Mouse (Mus musculus): ENCODE data around the gene Gm42372. TPM values are rescaled to one million over a fixed set of nuclear protein-coding genes. Genes with fewer than 3 reads are reported as not detected.

Gm42372 gene
- polyA plus RNA-seq, 2 experiments = 0.01 to 0.03 TPM

DNA sequence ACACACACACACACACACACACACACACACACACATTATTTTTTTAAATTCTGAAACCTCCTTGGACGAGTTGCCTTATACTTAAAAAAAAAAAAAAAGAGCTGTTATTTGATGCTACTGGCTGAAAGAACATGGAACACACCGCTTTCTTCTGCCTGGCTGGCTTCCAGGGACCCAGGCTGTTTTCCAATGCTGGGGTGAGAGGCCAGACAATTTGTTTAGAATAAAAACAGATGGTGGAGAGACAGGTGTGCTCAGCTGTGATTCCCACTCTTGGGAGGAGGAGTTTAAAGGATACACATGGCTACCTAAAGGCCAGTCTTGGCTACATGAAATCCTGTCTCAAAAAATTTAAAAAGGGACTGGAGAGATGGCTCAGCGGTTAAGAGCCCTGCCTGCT, 5.5 kb downstream of the Gm42372 start:
- no peak for DNase-seq (ENCODE audit: low read depth in 3 of 3, low spot score in 3 of 3)
- peaks cover 0 to 15% of the 10 kb centered on the region in 2 experiments; a peak in 2 of 4 replicates for H3K4me1 ChIP-seq (replicated peaks; ENCODE audit: control insufficient read depth in 2 of 2, insufficient read depth in 2 of 2, low read length in 1 of 2)
- ATAC-seq (ENCODE audit: insufficient read depth) = no peak
- H3K9ac ChIP-seq (replicated peaks) = no peak overlapping the region
- H3K4me3 ChIP-seq (ENCODE audit: insufficient read depth in 1 of 2, low read depth in 2 of 2, low read length in 2 of 2) = no peak overlapping the region
- no peaks in the 10 kb centered on the region for H3K36me3 ChIP-seq (replicated peaks; ENCODE audit: control insufficient read depth, insufficient read depth, low read depth)
- H3K27me3 ChIP-seq (ENCODE audit: control insufficient read depth, insufficient read depth, low read length) = no peaks in the 10 kb centered on the region
- WGBS (ENCODE audit: insufficient replicate concordance) = 68% methylated on average over 3 of the region's 3 CpGs
- TF ChIP-seq EP300 (IDR thresholded peaks at IDR 0.05; ENCODE audit: low read depth) = no peak
- no peak for TF ChIP-seq CTCF (IDR thresholded peaks at IDR 0.05; ENCODE audit: low read depth)
- no peaks in the 10 kb centered on the region for H3K9me3 ChIP-seq (ENCODE audit: control insufficient read depth, low read length)
- H3K27ac ChIP-seq = no peak overlapping the region
- no peak overlapping the region for H3K4me2 ChIP-seq (ENCODE audit: low read depth)

DNA sequence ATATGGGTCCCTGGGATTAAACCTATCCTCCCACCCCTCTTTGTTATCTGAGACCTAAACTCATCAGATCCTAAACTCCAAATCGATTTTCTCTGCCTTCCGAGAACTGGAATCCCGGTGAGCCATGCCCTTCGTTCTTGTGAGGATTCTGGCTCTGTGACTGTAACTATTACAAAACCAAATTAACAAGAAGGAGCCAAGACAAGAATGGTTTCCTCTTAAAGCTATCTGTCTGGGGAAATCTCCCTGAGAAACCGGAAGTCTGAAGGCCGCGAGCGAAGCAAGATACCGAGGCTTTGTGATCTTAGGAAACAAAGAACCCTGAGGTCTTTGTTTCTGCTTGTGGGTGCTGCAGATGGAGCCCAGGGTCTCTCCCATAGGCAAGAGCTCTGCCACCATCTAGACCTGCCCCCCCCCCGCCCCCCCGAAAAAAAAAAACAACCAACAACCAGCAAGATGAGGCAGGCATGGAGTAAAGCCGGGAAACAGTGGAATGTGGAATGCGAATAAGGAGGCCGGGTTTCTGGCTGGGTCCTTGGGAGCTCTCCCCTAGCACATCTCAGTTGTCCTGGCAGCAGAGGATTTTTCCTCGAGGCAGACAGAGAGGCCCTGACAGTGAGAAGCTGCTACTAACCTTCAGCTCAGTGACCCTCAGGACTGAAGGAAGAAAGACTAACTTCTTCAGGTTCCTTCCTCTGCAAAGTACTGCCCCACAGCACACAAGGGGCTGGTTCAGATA, 7.3 kb downstream of the Gm42372 start:
- TF ChIP-seq CTCF (IDR thresholded peaks at IDR 0.05; ENCODE audit: low read depth) (no peak), EP300 (IDR thresholded peaks at IDR 0.05; ENCODE audit: low read depth) (no peak)
- Histone ChIP-seq H3K4me2 (ENCODE audit: low read depth) (peak overlapping the region; percentile 28; the same call in 1 of the 2 replicates), H3K9me3 (ENCODE audit: control insufficient read depth, low read length) (no peaks in the 10 kb centered on the region), H3K27ac (no peak overlapping the region), H3K27me3 (ENCODE audit: control insufficient read depth, insufficient read depth, low read length) (peaks cover 2% of the 10 kb centered on the region; the same call in 1 of the 2 replicates), H3K9ac (replicated peaks) (peak overlapping the region; percentile 6; the same call in 1 of the 2 replicates), H3K4me3 (ENCODE audit: insufficient read depth in 1 of 2, low read depth in 2 of 2, low read length in 2 of 2) (no peak overlapping the region), H3K4me1 (replicated peaks; ENCODE audit: control insufficient read depth in 2 of 2, insufficient read depth in 2 of 2, low read length in 1 of 2) (peaks cover 0 to 22% of the 10 kb centered on the region in 2 experiments; a peak in 2 of 4 replicates), H3K36me3 (replicated peaks; ENCODE audit: control insufficient read depth, insufficient read depth, low read depth) (no peaks in the 10 kb centered on the region)
- DNase-seq (ENCODE audit: low read depth in 3 of 3, low spot score in 3 of 3) = no peak
- WGBS (ENCODE audit: insufficient replicate concordance) = 18% methylated on average over 15 of the region's 15 CpGs
- ATAC-seq (ENCODE audit: insufficient read depth) = no peak

DNA sequence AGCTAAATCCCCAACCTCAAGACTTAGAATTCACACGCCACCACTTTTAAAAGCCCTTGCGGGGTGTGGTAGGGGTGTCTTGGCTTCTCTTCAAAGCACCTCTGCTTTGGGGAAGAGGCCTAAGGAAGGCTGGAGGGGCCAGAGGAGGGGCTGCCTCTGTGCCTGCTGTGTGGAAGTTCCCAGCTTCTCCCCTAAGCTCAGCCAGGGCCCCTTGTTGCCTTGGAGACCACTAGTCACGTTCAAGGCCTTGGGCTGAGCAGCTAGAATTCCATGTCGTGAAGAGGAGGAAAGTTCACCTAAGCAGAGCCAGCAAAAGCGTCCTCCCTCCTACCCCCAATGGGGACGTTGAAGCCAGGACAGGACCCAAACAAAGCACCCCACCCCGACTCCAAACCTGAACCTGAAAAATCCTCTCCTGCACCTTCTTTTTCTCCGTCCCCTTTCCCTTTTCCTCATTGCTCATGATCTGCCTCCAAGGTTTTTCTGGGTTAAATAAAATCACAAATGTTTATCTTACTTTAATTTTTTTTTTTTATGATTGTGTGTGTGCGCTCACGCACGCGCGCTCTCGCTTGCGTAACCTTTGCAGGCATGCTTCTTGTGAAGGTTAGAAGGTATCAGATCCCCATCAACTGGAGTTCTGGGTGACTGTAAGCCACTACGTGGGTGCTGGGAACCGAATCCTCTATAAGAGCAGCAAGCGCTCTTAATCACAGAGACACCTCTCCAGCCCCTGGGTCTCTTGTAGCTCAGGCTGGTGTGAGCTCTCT, 9.0 kb downstream of the Gm42372 start:
- Histone ChIP-seq H3K4me2 (ENCODE audit: low read depth) (no peak overlapping the region), H3K9ac (replicated peaks) (no peak overlapping the region), H3K27me3 (ENCODE audit: control insufficient read depth, insufficient read depth, low read length) (peaks cover 2% of the 10 kb centered on the region; the same call in 1 of the 2 replicates), H3K9me3 (ENCODE audit: control insufficient read depth, low read length) (no peaks in the 10 kb centered on the region), H3K36me3 (replicated peaks; ENCODE audit: control insufficient read depth, insufficient read depth, low read depth) (no peaks in the 10 kb centered on the region), H3K4me3 (ENCODE audit: insufficient read depth in 1 of 2, low read depth in 2 of 2, low read length in 2 of 2) (no peak overlapping the region), H3K27ac (no peak overlapping the region), H3K4me1 (replicated peaks; ENCODE audit: control insufficient read depth in 2 of 2, insufficient read depth in 2 of 2, low read length in 1 of 2) (peaks cover 0 to 22% of the 10 kb centered on the region in 2 experiments; a peak in 3 of 4 replicates)
- TF ChIP-seq CTCF (IDR thresholded peaks at IDR 0.05; ENCODE audit: low read depth) (no peak), EP300 (IDR thresholded peaks at IDR 0.05; ENCODE audit: low read depth) (no peak)
- no peak for ATAC-seq (ENCODE audit: insufficient read depth)
- 57% methylated on average over 18 of the region's 18 CpGs for WGBS (ENCODE audit: insufficient replicate concordance)
- DNase-seq (ENCODE audit: low read depth in 3 of 3, low spot score in 3 of 3) = no peak

DNA sequence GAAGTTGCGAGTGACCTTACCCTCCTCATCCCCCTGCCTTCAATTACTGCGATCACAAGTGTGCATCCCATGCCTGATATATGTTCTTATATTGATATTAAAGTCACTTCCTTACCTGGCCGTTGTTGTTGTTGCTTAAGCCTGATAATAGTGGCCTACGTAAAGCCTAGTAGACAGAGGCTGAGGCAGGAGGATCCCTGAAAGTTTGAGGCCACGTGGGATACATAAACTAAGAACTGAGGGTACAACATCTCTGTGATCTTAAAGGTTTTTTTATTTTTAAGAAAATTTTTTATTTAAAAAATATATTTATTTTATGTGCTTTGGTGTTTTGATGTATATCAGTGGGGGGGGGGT, 9.5 kb downstream of the Gm42372 start, which contains the start of gene Ccdc8:
Gene Ccdc8, plus strand, starts transcription at position 258 of the 357 bp plus-strand sequence.
- WGBS (ENCODE audit: insufficient replicate concordance) = 80% methylated on average over 5 of the region's 5 CpGs
- Histone ChIP-seq H3K4me2 (ENCODE audit: low read depth) (peak within 1 kb of the TSS; percentile 66), H3K9ac (replicated peaks) (no peak within 1 kb of the TSS; the same call in 1 of the 2 replicates), H3K4me1 (replicated peaks; ENCODE audit: control insufficient read depth in 2 of 2, insufficient read depth in 2 of 2, low read length in 1 of 2) (peaks cover 0 to 22% of the 10 kb centered on the region in 2 experiments; a peak in 3 of 4 replicates), H3K4me3 (ENCODE audit: insufficient read depth in 1 of 2, low read depth in 2 of 2, low read length in 2 of 2) (peak within 1 kb of the TSS; percentile 55 to 70; a peak in 2 of 4 replicates), H3K27me3 (ENCODE audit: control insufficient read depth, insufficient read depth, low read length) (peaks cover 2% of the 10 kb centered on the region; the same call in 1 of the 2 replicates), H3K36me3 (replicated peaks; ENCODE audit: control insufficient read depth, insufficient read depth, low read depth) (no peaks in the 10 kb centered on the region), H3K9me3 (ENCODE audit: control insufficient read depth, low read length) (no peaks in the 10 kb centered on the region), H3K27ac (no peak within 1 kb of the TSS)
- TF ChIP-seq EP300 (IDR thresholded peaks at IDR 0.05; ENCODE audit: low read depth) (no peak), CTCF (IDR thresholded peaks at IDR 0.05; ENCODE audit: low read depth) (no peak)
- no peak for ATAC-seq (ENCODE audit: insufficient read depth)
- DNase-seq (ENCODE audit: low read depth in 3 of 3, low spot score in 3 of 3) = no peak

Data from liver, embryonic 14.5 days (tissue).